Mouse (Mus musculus): ENCODE measurements around the gene Sfxn5.

Sfxn5 gene

DNA sequence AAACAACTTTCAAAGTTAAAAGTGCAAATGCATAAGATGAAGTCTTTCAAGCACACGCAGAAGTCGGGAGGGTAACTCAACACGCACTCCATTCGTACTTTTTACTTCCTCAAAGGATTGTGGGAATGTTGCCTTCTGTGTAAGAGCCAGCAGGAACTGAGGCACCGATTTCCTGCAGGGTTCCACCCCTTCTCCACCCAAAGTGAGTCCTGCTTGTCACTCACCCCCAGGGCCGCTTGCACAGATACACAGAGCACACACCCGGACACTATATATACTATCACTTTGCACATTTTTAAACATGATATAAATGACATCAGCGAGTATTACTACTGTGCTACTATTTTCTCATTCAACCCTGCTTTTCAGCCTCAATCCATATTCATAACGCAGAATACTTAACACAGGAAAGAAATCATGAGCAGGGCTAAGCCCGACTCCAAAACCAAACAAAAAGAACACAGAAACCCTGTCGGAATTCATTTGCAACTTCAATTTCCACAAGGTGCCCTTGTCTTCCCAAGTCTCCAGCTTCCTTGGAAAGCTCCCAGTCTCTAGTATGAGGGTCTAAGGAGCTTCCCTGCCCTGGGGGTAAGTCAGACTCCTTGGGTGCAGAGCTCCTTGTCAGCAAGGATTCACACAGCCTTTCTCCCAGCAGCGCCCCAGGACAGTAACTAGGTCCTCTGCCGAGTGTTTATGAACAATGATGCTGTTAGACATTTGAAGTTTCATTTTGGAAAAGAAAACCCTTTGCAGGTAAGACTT lies 46.8 kb downstream of the Sfxn5 start:
- no peak for DNase-seq (ENCODE audit: low spot score)

DNA sequence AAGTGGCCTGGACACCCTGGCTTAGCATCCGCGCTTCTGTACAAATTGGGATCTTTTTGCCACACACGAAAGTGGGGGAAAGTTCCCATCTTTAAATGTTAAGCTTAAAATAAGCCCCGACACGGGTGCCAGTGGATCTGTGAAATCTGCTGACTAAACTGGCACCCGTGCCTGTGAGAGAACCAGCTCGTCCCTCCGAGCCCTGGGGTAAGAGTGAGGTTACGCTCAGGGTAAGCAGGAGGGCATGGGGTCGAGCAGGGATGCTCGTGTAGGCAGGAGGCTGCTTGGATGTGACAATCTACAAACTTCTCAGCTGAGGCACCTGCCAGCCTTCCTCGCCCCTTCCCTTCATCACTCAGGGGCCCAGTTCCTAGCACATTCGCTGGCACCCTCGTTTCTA lies 52.4 kb downstream of the Sfxn5 start:
- no peak for DNase-seq (ENCODE audit: low spot score)

DNA sequence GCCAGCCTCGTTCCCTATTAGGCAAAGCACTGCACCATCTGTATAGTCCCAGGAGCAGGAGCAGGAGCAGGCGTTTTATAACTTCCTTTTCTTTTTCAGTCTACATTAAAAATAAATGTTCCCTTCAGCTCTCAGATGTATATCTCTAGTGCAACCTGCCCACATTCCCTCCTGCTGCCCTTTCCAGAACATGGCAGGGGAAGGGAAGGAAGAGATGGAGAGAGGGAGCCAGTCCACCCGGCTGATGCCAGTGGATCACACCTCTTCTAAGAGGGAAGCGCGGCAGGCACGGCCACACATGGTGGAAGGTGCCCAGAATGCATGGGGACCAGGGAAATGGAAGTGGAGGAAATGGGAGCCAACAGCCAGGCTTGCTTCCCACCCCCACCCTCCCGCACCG lies 56.7 kb downstream of the Sfxn5 start:
- DNase-seq (ENCODE audit: low spot score), result no peak

DNA sequence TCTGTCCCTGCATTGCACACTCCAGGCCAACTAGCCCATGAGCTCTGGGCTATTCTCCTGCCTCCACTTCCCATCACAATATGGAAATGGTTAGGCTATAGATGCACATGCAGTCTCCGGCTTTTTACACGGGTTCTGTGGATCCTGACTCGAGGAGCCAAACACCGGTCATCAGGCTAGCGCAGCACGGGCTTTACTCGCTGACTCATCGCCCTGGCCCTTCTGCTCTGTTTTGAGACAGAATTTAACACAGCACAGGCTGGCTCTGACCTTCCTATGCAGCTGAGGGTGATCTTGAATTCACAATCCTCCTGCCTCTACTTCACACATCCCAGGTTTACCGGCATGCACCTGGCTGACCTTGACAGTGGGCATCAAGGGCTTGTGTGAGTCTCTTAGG lies 60.8 kb downstream of the Sfxn5 start:
- no peak for DNase-seq (ENCODE audit: low spot score)

DNA sequence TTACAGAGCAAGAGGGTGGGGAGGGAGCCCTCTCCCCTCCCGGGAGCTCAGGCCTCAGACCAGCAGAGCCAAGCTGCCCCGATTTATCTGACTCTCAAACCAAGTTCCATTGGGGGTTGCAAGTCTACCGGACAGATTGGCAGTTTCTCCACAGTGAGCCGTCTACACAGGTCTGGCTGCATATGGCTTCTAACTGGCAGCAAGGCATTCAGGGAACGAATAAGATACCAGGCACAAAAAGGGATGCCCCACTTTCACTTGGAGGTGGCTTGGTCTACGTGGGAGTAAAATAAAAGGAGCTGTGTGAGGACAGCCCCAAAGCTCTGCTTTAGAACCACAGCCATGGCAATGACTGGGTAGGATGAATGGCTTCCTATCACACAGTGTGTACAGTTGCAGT lies 67.2 kb downstream of the Sfxn5 start:
- no peak for DNase-seq (ENCODE audit: low spot score)

DNA sequence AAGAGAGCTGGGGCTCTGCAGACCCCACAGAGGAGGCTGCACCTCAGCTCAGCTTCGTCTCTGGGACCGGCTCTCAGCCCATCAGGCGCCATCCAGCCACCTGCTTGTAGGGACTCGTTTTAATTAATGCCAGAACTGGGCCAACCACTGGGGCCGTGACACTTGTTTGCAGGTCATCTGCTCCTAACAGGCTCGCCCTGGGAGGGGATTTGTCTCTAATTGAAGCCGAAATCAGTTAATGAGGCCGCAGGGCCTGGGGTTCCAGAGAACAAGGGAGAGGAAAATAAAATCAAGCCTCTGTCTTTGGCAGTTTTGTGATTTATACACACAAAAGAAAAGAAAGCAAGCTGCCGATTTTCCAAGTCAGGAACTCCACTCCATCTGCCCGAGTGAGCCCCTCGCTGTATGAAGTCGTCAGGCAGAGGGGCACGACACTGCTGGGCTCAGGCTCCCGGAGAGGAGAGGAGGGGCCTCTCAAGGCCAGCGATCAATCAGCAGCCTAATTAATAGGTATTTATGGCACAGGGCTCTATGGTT lies 68.2 kb downstream of the Sfxn5 start:
- peak; percentile 23 for DNase-seq (ENCODE audit: low spot score)

DNA sequence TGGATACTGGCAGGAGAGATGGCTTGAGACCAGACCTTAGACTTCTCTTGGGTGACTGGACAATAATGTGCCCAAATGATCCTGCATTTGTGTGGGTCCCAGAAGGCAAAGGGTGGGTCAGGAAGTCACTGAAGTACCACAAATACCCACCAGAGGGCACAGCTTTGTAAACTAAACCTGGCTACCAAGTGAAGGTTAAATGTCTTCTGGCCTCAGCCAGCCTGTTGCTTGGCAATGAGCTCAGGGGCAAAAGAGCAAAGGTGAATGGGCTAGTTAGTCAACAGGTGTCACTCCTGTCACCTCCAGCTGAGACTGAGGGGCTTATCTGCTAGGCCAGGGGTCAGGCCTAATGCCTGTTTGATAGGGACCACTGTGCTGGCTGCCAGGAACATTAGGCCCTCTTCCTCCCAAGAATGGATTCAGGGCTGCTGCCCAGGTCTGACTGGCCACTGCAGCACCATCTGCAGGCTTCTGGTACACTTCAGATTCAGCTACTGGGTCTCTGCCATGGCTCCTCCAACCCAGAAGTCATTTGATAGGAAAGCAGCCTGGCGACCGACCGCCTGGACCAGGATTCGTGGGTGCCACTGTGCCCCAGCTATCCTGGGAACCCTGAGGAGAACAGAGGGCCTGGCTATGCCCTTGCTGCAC lies 70.2 kb downstream of the Sfxn5 start:
- peak; percentile 49 for DNase-seq (ENCODE audit: low spot score)

DNA sequence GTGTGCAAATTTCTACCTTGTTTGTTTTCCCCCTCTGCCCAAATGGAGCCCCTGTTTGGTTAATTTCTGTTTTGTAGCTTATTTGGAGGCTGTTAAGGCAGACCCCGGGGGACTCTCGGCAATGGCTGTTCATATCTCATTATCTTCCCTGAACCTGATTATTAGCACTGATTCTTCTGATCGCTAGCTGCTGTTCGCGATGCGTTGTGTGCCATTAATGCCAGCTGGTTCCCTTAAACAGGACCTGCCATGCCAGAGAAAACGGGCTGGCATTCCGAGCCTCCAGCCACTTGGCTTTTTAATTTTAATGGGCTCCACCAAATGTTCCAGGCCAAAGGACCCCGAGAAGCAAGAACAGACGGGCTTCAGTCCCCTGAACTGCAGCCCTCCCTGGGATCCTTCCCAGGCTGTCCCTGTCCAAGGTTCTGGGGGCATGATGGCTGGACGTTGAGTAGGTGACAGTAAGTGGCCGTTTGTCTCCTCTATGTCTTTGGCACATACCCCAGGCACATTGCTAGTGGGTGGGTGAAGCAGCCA lies 74.1 kb downstream of the Sfxn5 start:
- DNase-seq (ENCODE audit: low spot score), result no peak

DNA sequence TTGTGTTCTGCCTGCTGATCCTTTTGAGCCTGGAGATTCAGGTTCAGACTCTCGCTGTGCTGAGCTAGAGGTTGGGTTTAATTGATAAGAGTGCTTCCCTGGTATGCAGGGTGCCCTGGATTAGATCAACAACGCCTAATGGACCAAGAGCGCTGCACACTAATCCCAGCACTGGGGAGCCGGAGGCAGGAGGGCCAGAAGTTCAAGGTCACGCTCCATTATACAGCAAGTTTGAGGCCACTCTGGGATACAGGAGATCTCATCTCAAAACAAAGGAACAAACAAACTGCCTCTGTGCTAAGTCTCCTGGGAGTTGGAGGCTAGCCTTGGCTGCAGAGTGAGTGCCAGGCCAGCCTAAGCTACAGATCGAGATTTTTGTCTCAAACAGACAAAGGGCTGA lies 77.6 kb downstream of the Sfxn5 start:
- DNase-seq (ENCODE audit: low spot score), result no peak

DNA sequence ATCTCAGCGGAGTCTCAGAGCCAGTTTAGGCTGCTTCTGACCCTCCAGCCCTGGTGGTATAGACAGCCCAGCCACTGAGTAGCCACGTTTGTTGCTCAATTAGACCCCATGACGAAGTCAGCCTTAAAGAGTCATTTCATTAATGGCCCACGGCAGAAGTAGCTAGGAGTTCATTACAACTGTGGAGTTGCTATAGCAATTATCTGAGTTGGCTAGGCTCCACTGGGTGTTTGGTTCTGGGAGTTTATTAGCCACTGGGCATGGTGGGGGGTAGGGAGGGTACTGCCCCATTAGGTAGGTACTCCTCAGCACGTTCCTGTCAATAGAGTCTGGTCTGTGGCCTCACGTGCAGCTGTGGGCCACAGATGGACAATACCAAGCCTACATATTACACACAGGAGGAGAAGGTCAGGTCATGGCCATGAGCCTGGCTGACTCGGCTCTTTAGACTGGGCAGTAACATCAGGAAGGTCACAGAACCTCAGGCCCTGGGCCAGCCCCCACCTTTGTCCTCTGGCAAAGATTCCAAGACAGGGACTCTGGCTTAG lies 79.2 kb downstream of the Sfxn5 start:
- peak; percentile 68 for DNase-seq (ENCODE audit: low spot score)

DNA sequence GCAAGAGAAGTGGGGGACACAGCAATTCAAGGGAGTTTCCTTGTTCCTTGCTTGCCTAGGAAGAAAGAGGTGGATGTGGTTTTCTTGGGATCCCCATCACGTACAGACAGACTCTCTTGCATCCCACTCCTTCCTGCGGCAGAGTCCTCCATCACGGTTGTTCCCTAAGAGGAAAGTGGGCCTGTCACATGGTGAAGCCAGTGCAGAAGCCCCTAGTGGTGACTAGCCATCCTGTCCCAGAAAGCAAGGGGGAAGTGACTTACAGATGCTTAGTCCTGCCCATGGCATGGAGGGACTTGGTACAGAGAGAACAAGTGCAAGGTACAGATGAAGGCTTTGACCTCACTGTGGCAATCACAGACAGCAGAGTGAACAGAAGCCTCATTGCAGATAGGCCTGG lies 79.9 kb downstream of the Sfxn5 start:
- peak; percentile 31 for DNase-seq (ENCODE audit: low spot score)

DNA sequence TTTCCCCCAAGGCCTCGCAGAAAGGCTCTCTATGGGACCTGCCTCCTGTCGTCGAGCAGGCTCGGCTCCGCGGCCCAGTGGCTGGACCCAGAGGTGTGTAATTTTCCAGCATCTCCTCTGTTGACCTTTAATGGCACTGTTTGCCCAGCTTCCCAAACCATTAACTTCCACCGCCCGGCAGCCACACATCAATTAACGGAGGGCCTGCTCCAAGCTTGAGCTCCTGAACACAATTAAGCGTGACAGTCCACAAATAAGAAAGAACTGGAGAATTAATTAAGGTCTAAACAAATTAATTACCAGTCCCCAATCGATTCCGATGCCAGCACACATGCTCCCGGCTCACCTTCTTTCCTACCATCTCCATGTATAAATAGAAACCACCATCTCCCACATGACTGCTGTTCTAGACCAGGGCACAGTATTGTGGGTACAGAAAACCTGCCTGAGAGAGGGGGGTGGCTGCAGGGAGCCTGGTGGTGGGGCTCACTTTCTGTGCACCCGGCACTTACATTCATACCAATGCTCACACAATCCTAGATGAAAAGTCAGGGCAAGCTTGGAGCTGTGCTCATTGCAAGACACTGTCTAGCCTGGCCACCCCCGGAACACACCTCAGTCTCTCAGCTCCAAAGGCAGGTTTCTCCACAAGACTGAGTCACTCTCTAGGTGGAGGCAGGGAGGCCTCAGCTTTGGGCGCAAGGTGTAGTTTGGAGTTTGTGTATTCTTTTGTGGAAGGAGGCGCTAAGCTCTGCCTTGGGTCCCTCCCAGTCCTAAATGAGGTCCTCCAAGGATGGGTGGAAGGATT lies 80.8 kb downstream of the Sfxn5 start:
- peak; percentile 50 for DNase-seq (ENCODE audit: low spot score)

DNA sequence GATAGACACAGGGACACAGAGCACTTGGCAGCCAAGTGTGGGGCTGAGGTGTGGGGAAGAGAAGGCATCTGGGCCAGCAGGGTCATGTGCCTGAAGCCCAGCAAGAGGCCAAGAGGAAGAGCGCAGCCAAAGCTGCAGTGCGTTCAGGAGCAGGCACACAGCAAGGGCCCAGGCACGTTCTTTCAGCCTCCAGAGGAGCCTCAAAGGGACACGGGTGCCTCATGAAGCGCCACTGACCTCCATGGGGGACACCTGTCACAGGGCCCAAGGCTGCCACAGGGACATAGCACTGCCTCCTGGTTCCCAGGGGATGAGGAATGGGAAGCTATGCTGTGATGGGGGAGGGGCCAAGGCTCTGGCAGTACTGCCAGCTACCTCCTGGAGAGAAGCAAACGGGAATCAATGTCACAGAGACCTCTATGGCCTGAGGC lies 82.4 kb downstream of the Sfxn5 start:
- no peak for DNase-seq (ENCODE audit: low spot score)

DNA sequence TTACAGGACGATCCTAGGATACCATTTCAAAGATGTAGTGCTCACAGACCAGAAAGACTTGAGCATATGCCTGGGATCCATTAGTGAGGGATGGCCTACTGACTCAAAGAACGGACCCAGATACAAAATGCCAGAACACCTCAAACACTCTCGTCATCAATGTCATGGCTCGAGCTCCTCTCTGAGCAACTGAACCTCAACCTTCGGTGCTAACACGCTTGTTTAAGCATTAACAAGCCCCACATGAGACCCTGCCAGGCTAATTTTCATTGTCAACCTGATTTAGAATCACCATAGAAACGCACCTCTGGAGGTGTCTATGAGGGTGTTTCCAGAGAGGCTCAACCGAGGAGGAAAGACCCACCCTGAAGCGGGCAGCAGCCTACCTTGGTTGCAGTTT lies 83.4 kb downstream of the Sfxn5 start:
- DNase-seq (ENCODE audit: low spot score), result no peak

DNA sequence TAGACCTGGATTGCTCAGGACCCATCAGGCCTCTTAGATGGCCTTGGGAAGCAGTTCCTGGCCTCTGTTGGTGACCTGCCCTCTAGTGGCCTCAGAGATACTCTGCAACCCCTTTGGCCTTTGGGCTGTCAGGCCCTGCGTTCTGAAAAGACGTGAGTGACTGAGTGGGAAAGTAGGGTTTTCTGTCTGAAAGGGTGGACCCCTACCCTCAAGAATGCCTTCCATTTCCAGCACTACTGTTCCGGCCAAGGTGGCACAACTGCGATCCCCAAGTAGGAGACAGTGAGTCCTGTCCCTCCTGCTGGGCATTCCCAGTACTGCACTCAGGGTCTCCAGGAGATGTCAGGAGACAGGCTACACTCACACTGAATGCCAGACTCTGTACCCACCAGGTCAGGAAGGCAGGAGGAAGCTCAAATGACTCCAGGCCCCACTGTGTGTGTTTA lies 94.2 kb downstream of the Sfxn5 start:
- DNase-seq (ENCODE audit: low spot score), result peak; percentile 42

DNA sequence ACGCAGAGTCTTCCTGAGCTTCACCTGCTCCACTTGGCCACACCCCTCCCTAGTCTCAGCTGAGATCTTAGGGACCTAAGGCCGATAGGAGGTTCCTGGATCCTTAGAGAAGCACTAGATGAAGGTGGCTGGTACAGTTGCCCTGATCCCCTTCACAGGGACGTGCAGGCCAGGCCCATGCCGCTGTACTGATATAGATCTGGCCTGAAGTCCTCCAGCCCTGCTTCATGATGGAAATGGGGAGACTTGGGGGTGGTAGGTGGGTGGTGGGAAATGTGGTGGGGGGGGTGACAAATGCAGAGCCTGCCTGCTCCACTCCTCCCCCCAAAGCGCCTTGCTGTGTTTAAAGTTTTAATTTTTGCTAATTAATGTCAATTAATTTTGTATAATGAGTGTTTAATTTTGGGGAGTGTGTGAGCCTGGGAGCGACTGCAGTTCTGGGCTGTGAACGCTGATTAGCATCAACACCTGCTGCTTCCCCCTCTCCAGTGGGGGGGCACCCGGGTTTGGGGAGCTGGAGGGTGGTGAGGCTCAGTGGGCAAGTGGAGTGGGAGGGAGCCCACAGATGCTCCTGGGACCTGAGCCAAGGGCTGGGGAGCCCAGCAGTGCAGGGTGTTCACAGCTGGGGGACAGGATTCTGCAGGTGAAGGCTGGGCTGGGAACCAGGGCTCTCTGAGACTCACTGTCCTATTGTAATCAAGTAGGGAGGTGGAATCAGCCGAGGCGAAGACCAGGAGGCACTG lies 95.5 kb downstream of the Sfxn5 start:
- no peak for DNase-seq (ENCODE audit: low spot score)

DNA sequence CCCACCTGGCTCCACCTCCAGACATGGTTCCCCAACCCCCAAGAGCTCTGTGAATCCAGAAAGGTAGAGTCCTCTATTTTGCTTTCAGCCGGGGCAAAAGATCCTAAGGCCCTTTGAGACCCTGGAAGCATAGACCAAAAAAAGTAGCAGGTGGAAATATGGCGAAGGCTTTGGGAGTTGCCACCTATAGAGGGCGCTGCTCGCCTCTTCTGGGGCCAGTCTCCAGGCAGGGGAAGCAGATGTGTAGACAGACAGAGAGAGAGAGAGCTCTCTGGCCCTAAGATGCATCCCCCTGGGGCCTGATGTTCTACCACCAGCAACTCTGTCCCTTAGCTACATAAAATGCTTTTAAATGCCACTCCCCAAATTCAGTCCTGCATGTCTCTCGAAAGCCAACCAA lies 96.2 kb downstream of the Sfxn5 start:
- peak; percentile 34 for DNase-seq (ENCODE audit: low spot score)

DNA sequence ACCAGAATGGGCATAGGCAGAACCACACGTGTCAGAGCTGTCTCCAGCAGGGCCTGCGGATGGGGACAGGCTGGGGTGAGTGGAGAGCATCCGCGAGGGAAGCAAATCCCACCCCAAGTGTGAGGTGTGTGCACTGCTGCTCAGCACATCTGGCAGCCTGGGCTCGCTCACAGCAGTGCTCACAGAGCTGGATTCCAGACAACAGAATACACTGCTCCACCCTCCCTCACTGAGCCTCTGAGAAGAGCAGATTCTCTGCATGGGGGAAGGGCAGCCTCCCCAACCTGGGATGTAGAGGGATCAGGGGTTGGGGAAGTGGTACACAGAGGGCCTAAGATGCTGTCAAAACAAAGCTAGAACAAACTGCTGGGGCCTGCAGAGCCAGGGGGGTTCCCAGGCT lies 98.4 kb downstream of the Sfxn5 start:
- no peak for DNase-seq (ENCODE audit: low spot score)

DNA sequence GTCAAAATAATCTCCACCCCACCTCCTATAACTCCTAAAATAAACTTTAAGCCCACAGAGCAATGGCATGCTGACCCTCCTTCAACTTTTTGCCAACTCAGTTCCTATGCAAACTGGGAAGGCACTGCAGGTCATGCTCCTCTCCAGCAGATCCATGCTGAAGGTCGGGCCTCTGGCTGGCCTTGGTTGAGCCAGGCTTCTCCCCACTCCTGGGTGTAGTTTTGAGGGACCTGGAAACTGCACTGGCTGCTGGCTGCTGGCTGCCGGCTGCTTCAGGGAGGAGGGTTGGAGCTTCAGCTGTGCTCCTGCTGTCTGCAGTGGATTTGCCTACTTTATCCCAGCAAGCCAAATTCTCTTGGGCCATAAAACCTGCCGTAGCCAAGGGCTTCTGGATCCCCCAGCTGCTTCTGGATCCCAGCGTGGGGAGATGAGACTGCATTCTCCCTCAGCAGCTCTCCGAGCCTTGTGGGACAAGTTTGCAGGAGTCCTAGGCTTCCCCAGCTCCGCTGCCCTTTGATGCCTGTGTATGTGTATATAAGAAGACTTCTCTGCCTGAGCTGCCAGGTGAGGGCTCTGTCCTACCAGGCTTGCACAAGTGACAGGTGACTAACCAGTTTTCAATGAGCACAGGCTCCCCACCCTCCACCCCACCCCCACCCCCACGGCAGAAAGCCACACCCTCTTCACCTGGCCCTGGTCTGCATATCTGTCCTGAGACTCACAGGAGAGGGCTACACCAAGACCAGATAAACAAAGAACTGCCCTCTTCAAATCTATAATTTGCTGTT lies 100.2 kb downstream of the Sfxn5 start:
- DNase-seq (ENCODE audit: low spot score), result no peak

DNA sequence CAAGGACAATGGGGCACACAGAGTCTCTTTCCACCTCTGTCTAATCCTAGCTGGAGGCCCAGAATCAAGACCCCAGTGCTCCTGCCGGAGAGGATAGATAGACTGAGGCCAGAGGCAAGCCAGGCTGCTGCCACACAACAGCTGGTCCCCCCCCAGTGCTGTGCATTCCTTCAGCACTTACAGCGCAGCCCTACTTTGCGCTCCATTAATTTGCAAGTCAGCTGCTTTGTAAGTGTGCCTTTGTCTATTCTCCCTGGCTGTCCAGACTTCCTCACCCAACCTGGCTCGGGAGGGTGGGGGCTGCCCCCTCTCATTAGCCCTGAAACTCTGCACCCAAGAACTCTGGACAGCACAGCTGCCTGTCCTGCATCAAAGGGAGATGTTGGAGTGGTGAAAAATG lies 101.2 kb downstream of the Sfxn5 start:
- no peak for DNase-seq (ENCODE audit: low spot score)

DNA sequence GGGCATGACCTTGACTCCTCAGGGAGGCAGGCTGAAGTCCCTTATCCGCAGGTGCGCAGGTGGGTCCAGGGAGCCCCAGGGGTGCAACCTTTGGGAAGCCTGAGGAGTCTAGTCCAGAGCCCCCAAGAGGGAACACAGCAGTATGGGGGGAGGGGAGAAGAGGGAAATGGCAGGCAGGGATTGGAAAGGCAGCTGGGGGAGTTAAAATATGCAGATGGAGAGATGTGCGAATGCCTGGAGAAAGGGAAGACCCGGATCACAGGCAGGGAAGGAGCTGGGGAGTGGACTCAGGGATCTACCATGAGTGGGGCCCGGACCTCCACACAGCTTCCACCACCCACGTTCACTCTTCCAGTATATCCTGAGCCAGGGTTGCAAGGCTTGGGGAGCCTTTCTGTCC lies 101.8 kb downstream of the Sfxn5 start:
- DNase-seq (ENCODE audit: low spot score), result no peak

All from MN1 (cell line).